24 mouse cellular contexts compared by ENCODE assay signal in the genomic region with DNA sequence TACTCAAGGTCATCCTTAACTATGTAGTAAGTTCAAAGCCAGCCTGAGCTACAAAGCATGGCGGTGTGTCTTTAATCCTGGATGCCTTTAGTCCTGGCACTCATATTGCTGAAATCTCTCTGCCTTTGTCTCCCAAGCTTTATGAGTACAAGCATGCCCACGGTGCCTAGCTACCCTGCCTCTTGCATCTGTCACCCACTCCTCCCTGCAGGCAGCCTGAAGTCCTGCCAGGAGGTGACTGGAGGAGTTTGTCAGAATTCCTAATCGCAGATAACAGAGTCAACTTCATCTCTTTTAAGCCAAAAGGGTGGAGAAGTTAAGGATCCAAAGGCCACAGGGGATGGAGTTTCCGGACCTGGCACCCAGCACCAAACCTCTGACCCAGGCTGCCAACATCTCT.
DNase-seq lines count a peak whose midpoint lies in the region.
"Had no signal": no experiment of that assay in that cellular context is flagged by ENCODE, and none has a peak within 500 bp of the region (broad histone marks: within the 10 kb centered on the region; RNA-seq: fewer than 3 reads in every experiment).

No protein-coding gene starts in this region.

- no peaks in the 10 kb centered on the region for H3K9me3 ChIP-seq in limb, embryonic 10.5 days (replicated peaks)
- H3K9me3 ChIP-seq: embryonic facial prominence, embryonic 12.5 days; heart, embryonic 10.5 days; heart, embryonic 15.5 days; intestine, embryonic 15.5 days; midbrain, embryonic 12.5 days; neural tube, embryonic 12.5 days had no signal

- H3K27ac ChIP-seq in limb, embryonic 10.5 days: peak overlapping the region; percentile 16; the same call in 1 of the 2 replicates
- H3K27ac ChIP-seq: embryonic facial prominence, embryonic 12.5 days; heart, embryonic 10.5 days; heart, embryonic 15.5 days; intestine, embryonic 15.5 days; kidney, postnatal 0 days; limb, embryonic 12.5 days; midbrain, embryonic 12.5 days; neural tube, embryonic 12.5 days had no signal

- H3K4me1 ChIP-seq in limb, embryonic 10.5 days: peaks cover 31% of the 10 kb centered on the region
- H3K4me1 ChIP-seq: intestine, embryonic 15.5 days; megakaryocyte, embryonic 14.5 days had no signal

- no peak overlapping the region for H3K4me3 ChIP-seq in limb, embryonic 10.5 days
- H3K4me3 ChIP-seq: embryonic facial prominence, embryonic 12.5 days; heart, embryonic 10.5 days; heart, embryonic 15.5 days; intestine, embryonic 15.5 days; limb, embryonic 12.5 days; megakaryocyte, embryonic 14.5 days; midbrain, embryonic 12.5 days; myocyte; neural tube, embryonic 12.5 days had no signal

- H3K27me3 ChIP-seq in limb, embryonic 10.5 days (ENCODE audit: low read depth, poor library complexity, severe bottlenecking): no peaks in the 10 kb centered on the region
- H3K27me3 ChIP-seq: embryonic facial prominence, embryonic 12.5 days; intestine, embryonic 15.5 days; limb, embryonic 12.5 days; midbrain, embryonic 12.5 days; neural tube, embryonic 12.5 days had no signal

- H3K36me3 ChIP-seq in limb, embryonic 10.5 days: no peaks in the 10 kb centered on the region
- H3K36me3 ChIP-seq: embryonic facial prominence, embryonic 12.5 days; heart, embryonic 15.5 days; intestine, embryonic 15.5 days; limb, embryonic 12.5 days; midbrain, embryonic 12.5 days; neural tube, embryonic 12.5 days had no signal

- peak; percentile 55 to 73 for DNase-seq in layer of hippocampus, adult 18-20 months (ENCODE audit: low spot score in 2 of 2)
- DNase-seq in layer of hippocampus, adult 9-10 months (ENCODE audit: low spot score): no peak
- DNase-seq in brain, adult 2 months (ENCODE audit: low read depth, low spot score): peak; percentile 44
- DNase-seq in layer of hippocampus, adult 8-10 months (ENCODE audit: low spot score in 2 of 2): peak; percentile 41 to 59
- DNase-seq in limb, embryonic 10.5 days (ENCODE audit: low spot score): no peak
- no peak for DNase-seq in adrenal gland, postnatal 36 days
- no peak for DNase-seq in thymus, postnatal 36 days
- DNase-seq: adrenal gland, postnatal 25 days; cerebellum, adult 2 months; cerebellum, postnatal 36 days; kidney, adult 8-10 months; lung, postnatal 4 days; right cerebral cortex, adult 18-20 months; spleen, adult 18-20 months had no signal

- 83% methylated on average over 4 of the region's 4 CpGs for WGBS in limb, embryonic 10.5 days

Comparison
In these comparisons a context has a peak if more than half of its experiments do, and no peak if none do; other contexts are left out.
1. DNase-seq: peak in layer of hippocampus, adult 18-20 months (2 of 2), brain, adult 2 months (single experiment) and layer of hippocampus, adult 8-10 months (2 of 2); none in layer of hippocampus, adult 9-10 months (single experiment), limb, embryonic 10.5 days (single experiment), adrenal gland, postnatal 36 days (0 of 2) and thymus, postnatal 36 days (0 of 2).